Mouse (Mus musculus) Patski (cell line): Measurements from ENCODE around the gene Ahnak. TPM values are rescaled to one million over a fixed set of nuclear protein-coding genes. Genes with fewer than 3 reads are reported as not detected.
"Not testable (repeated sequence)": the region's sequence is repeated elsewhere in the genome, so short reads cannot be mapped to it uniquely, and the experiment has no call there.

Source experiments
- ATAC-seq: fragments of 100-300 bp; one replicate; pipeline ENCODE4 v1.8.0; 2021
- CTCF ChIA-PET: fragments of 350-600 bp; sonication (Branson Sonifier 250); formaldehyde crosslinking; loops from one replicate; lab custom pipeline; 2022; ENCODE audit warnings: inconsistent platforms; lab: Charles Lee
- POLR2A ChIA-PET: fragments of 350-600 bp; sonication (Branson Sonifier 250); formaldehyde crosslinking; loops from one replicate; lab custom pipeline; 2022; ENCODE audit warnings: antibody characterized with exemption, inconsistent platforms; lab: Charles Lee
- DNase-seq: peaks from one replicate; pipeline ENCODE4 v3.0.0-alpha.2; 2011; ENCODE audit warnings: low read depth, low spot score
- H3K27me3 ChIP-seq: fragments of 371-371 bp; one replicate; pipeline ENCODE4 v1.5.1; 2021
- CTCF ChIP-seq: fragments of 100-300 bp; IDR thresholded peaks from one replicate; pipeline ENCODE4 v1.5.1; 2021
- in situ Hi-C: fragments of 300-500 bp; cut with MboI; formaldehyde crosslinking; loops from 3 replicates; pipeline ENCODE4 v1.11.1; 2018; ENCODE audit warnings: low pct_unique_long_range_greater_than_20kb, mixed read lengths
- polyA plus RNA-seq: library from polyadenylated mRNA; unstranded; gene quantifications from one replicate; pipeline ENCODE4 v1.2.3, GENCODE M21; 2021

Gene Ahnak
- polyA plus RNA-seq, 1 experiment from 2014 or later, result 57.7 TPM

DNA sequence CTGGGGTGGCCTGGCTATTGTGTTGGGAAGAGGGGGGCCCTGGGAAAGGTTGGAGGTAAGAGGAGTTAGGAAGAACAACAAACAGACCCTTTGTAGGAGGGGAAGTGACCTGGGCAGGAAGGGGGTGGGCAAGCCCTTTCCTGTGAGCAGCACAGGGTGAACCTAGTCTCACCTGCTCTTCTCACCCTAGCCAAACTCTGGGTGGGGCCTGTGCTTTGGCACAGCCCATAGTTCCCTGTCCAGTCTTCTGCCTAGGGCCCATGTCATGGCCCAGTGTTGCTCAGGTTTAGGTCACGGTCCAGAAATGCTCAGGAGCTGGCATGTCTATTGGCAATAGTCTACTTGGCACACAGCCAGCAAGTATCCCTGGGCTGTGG is 118.3 kb downstream of the Ahnak start:
- in situ Hi-C loops, result no loop called here
- DNase-seq, result no peak
- H3K27me3 ChIP-seq, result no peaks in the 10 kb centered on the region
- ChIA-PET POLR2A (no interaction called here), CTCF (interaction anchor here (1.5 to 3.6 kb wide), 3 partner anchors 22 to 131 kb away, joined by 4 to 32 read pairs (median 6); no protein-coding TSS in a partner anchor)
- TF ChIP-seq CTCF, result no peak
- no peak for ATAC-seq

DNA sequence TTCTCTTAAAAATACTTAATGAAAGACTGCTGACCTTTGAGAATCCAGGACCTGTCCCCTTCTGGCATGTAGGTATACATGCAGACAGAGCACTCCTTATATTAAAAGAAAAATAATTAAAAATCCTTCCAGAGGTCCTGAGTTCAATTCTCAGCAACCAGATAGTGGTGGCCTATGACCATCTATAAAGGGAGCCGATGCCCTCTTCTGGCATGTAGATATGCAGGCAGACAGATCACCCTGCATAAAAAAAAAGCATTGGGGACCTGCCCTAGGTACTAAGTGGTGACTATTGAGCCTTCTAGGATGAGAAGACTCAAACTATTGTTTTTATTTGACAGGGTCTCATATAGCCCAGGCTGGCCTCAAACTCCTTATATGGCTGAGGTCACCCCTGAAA is 119.5 kb downstream of the Ahnak start:
- ChIA-PET CTCF (interaction anchor here (1.0 to 3.6 kb wide), 8 partner anchors 44 to 390 kb away, joined by 3 to 32 read pairs (median 4); no protein-coding TSS in a partner anchor), POLR2A (interaction anchor here (0.7 to 1.5 kb wide), 2 partner anchors 117 to 387 kb away, joined by 3 to 5 read pairs; no protein-coding TSS in a partner anchor)
- no peak for TF ChIP-seq CTCF
- DNase-seq (no peak), ATAC-seq (no peak)
- H3K27me3 ChIP-seq, result no peaks in the 10 kb centered on the region
- in situ Hi-C loops, result no loop called here

DNA sequence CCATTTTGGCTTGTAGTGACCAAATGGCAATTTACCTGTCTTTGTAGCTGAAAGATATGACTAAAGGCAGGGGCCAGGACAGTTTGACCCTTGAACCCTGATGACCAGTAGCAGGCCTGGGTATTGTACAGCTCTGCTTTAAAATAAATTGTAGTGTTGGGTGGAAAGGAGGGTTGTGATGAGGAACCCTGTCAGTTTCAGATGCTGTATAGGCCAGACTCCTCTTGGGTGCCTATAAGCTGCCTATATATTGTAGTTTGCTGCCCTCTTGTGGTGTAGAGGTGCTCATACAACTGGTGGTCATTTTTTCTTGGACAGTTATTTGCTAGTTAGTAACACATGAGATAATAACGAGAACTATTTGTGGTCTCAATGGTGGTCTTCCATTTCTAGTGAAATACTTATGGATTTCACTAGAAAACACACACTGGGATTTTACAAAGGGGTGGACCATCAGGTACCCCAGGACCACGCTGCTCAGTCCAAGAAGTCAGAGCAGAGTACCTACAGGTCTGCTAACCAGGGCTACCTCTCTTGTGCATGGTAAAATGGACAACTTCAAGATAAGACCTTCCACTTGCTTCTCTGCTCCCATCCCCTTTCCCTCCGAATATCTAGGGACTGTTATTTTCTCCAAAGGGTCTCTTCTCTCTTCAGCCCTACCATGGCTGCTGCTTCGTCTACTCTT is 121.2 kb downstream of the Ahnak start:
- CTCF ChIA-PET, result interaction anchor here (0.9 to 3.6 kb wide), 17 partner anchors 8 to 260 kb away, joined by 3 to 32 read pairs (median 5); partner anchors contain the start of genes B3gat3, Eef1g, Lrrn4cl and Uqcc3
- POLR2A ChIA-PET, result interaction anchor here (0.6 to 0.9 kb wide), 2 partner anchors 140 to 222 kb away, joined by 3 read pairs; partner anchors contain the start of genes 1810009A15Rik and Gm49416
- DNase-seq, result no peak
- peak; percentile 41 for ATAC-seq
- in situ Hi-C loops, result loop anchor here (5.0 kb wide), 1 partner anchor 263 kb away; no protein-coding TSS in a partner anchor
- no peaks in the 10 kb centered on the region for H3K27me3 ChIP-seq
- TF ChIP-seq CTCF, result peak; percentile 83

DNA sequence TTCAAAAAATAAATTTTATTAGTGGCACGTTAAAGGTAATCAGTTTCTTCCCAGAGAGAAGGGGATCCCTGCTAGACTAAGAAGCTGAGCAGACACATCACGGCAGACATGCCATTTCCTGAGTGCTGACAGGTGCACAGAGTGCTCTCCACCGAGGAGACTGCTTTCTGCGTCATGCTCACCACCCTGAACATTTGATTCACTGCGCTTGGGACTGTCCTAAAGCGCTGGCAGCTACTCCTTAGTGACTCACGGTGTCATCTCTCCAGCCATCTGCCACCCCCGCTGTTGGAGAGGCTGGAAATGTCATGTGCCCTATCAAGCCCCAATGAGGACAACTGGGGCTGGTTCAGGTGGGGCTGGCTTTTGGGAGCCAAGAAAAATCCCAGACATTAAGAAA is 123.0 kb downstream of the Ahnak start:
- ATAC-seq (no peak), DNase-seq (no peak)
- no peaks in the 10 kb centered on the region for H3K27me3 ChIP-seq
- CTCF ChIA-PET, result interaction anchor here (0.8 to 2.7 kb wide), 5 partner anchors 11 to 253 kb away, joined by 3 to 8 read pairs (median 4); no protein-coding TSS in a partner anchor
- POLR2A ChIA-PET, result no interaction called here
- TF ChIP-seq CTCF, result no peak
- in situ Hi-C loops, result loop anchor here (5.0 kb wide), 1 partner anchor 265 kb away; no protein-coding TSS in a partner anchor

DNA sequence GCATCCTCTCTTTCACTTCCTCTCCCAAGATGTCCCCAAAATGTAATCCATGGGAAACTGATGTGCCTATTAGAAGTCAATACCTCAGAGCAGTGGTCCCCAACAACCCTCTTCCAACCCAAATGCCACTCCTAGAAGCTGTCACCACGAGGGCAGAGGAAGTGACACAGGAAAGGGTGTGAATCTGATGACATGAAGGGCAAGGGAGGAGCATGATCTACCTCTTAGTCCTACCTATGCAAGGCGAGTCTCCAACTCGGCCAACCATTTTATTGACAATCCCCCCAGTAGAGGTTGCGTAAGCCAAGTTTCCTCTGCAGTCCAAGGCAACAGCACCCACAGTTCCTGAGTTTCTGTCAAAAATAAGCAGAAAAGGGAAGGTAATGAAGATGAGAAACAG is 127.2 kb downstream of the Ahnak start:
- H3K27me3 ChIP-seq, result no peaks in the 10 kb centered on the region
- TF ChIP-seq CTCF, result no peak
- in situ Hi-C loops, result no loop called here
- ChIA-PET POLR2A (no interaction called here), CTCF (interaction anchor here (1.4 to 1.5 kb wide), 2 partner anchors 9 to 139 kb away, joined by 3 to 4 read pairs; no protein-coding TSS in a partner anchor)
- ATAC-seq (no peak), DNase-seq (no peak)

DNA sequence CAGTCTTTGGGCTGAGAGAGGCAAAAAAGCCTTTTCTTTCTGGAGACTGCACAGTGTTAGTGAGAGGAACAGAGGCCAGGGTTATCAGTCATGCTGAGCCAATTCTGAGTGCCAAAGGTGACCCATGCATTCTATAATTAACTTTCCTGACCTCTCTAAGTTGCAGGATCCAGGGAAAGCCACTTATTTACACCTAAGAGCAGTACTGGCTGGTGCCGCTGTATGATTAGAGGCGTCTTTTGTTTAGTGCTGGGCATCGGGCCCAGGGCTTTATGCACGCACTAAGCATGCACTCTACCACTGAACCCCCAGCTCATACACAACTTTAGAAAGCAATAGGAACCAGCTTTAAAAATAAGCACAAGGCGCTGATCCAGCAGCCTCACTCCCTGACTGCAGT is 128.2 kb downstream of the Ahnak start:
- no peak for TF ChIP-seq CTCF
- POLR2A ChIA-PET, result interaction anchor here (0.8 kb wide), 1 partner anchor 16 kb away, joined by 3 read pairs; no protein-coding TSS in a partner anchor
- H3K27me3 ChIP-seq, result no peaks in the 10 kb centered on the region
- DNase-seq, result no peak
- ATAC-seq, result no peak
- CTCF ChIA-PET, result interaction anchor here (1.4 kb wide), 1 partner anchor 8 kb away, joined by 3 read pairs; no protein-coding TSS in a partner anchor
- in situ Hi-C loops, result no loop called here

DNA sequence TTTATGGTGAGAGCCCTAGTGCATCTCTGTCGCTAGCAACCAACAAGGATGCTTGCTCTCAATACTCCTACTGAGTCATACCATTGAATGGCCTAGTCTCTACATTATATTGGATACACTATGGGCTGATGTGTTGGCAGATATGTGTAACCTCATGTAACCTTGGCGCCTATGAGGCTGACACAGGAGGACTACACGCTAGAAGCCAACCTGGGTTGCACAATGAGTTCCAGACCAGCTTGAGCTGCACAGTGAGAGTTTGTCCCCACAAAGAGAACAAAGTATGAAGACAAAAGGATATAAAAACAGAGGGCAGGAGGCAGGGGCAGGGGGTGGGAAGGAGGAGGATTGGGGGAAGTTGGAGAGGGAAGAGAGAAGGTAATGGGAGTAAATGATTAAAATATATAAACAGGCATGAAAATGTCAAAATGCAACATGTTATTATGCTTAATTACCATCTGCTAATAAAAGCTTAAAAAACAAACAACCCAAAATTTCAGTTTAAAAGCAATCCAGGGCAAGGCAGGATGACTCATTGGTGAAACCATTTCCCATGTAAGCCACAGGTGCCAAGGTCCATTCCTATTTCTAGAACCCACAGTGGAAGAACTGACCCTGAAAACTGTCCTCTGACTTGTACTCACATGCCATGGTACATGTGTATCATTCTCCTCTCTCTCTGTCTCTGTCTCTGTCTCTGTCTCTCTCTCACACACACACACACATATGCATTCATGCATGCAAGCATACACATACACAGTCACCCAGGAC is 130.8 kb downstream of the Ahnak start:
- ATAC-seq (no peak), DNase-seq (no peak)
- CTCF ChIA-PET, result no interaction called here

DNA sequence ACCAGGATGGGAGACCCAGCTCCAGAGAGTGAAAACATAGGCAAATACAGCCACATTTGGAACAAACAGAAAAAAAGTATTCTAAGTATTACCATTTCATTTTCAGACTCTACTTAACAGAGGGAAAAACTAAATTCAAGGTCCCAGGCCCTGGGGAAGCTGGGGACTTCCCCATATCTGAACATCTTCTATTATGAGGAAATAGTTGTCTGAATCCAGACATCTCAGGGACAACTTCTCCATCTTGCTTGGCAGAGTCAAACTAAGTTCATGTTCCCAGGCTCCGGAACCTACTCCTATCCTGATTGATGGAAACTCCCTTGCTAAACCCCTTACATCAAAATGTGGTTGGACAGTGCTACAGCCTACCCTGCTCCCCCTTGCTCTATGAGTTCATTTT is 133.3 kb downstream of the Ahnak start:
- no peak for TF ChIP-seq CTCF

More for the DNA sequence above, 130.8 kb downstream of the Ahnak start:
- in situ Hi-C loops, result no loop called here
- POLR2A ChIA-PET, result no interaction called here
- no peaks in the 10 kb centered on the region for H3K27me3 ChIP-seq
- TF ChIP-seq CTCF, result no peak

DNA sequence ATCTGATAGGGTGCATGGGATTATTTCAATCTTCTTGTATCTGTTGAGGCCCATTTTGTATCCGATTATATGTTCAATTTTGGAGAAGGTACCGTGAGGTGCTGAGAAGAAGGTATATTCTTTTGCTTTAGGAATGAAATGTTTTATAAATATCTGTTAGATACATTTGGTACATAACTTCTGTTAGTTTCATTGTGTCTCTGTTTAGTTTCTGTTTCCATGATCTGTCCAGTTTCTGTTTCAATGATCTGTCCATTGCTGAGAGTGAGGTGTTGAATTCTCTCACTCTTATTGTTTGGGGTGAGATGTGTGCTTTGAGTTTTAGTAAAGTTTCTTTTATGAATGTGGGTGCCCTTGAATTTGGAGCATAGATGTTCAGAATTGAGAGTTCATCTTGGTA is 134.9 kb downstream of the Ahnak start:
- POLR2A ChIA-PET, CTCF ChIA-PET, DNase-seq, H3K27me3 ChIP-seq, ATAC-seq, in situ Hi-C loops: not testable (repeated sequence)

More for the DNA sequence above, 133.3 kb downstream of the Ahnak start:
- ChIA-PET CTCF (no interaction called here), POLR2A (no interaction called here)
- in situ Hi-C loops, result no loop called here
- ATAC-seq (no peak), DNase-seq (no peak)
- no peaks in the 10 kb centered on the region for H3K27me3 ChIP-seq

Other genes starting within 250 kb of the Ahnak start
- gene 1700092M07Rik, start 248.6 kb upstream of the Ahnak start, polyA plus RNA-seq, result 0.86 TPM
- 116 TPM for gene Stx5a, start 247.9 kb upstream of the Ahnak start, polyA plus RNA-seq
- gene Nxf1, start 232.2 kb upstream of the Ahnak start, polyA plus RNA-seq, result 164 TPM
- gene Tmem223, start 218.3 kb upstream of the Ahnak start, polyA plus RNA-seq, result 74.3 TPM
- gene Tmem179b, start 214.8 kb upstream of the Ahnak start, polyA plus RNA-seq, result 58.9 TPM
- 25.8 TPM for gene Taf6l, start 202.9 kb upstream of the Ahnak start, polyA plus RNA-seq
- gene Polr2g, start 190.7 kb upstream of the Ahnak start, polyA plus RNA-seq, result 148 TPM
- gene Zbtb3, start 186.7 kb upstream of the Ahnak start, polyA plus RNA-seq, result 5.0 TPM
- gene Ttc9c, start 170.0 kb upstream of the Ahnak start, polyA plus RNA-seq, result 51.4 TPM
- gene Hnrnpul2, start 169.3 kb upstream of the Ahnak start, polyA plus RNA-seq, result 136 TPM
- 3.3 TPM for gene AC129217.1, start 159.5 kb upstream of the Ahnak start, polyA plus RNA-seq
- gene Bscl2, start 151.8 kb upstream of the Ahnak start, polyA plus RNA-seq, result 4.1 TPM
- gene Gng3, start 150.1 kb upstream of the Ahnak start, polyA plus RNA-seq, result 0.50 TPM
- 0.10 TPM for gene Lrrn4cl, start 138.5 kb upstream of the Ahnak start, polyA plus RNA-seq
- 270 TPM for gene Ubxn1, start 117.8 kb upstream of the Ahnak start, polyA plus RNA-seq
- 50.7 TPM for gene Uqcc3, start 108.4 kb upstream of the Ahnak start, polyA plus RNA-seq
- 15.4 TPM for gene Lbhd1, start 105.6 kb upstream of the Ahnak start, polyA plus RNA-seq
- not detected for gene Gm49403, start 105.4 kb upstream of the Ahnak start, polyA plus RNA-seq
- gene 1810009A15Rik, start 100.4 kb upstream of the Ahnak start, polyA plus RNA-seq, result 69.6 TPM
- 5.9 TPM for gene Gm49416, start 100.4 kb upstream of the Ahnak start, polyA plus RNA-seq
- 31.2 TPM for gene Ints5, start 96.3 kb upstream of the Ahnak start, polyA plus RNA-seq
- gene Ganab, start 91.2 kb upstream of the Ahnak start, polyA plus RNA-seq, result 308 TPM
- gene B3gat3, start 68.9 kb upstream of the Ahnak start, polyA plus RNA-seq, result 53.3 TPM
- 9.1 TPM for gene Rom1, start 59.9 kb upstream of the Ahnak start, polyA plus RNA-seq
- gene Eml3, start 59.7 kb upstream of the Ahnak start, polyA plus RNA-seq, result 56.5 TPM
- gene Mta2, start 47.4 kb upstream of the Ahnak start, polyA plus RNA-seq, result 141 TPM
- gene Tut1, start 35.4 kb upstream of the Ahnak start, polyA plus RNA-seq, result 24.6 TPM
- 419 TPM for gene Eef1g, start 22.2 kb upstream of the Ahnak start, polyA plus RNA-seq
- not detected for gene Scgb1a1, start 98.7 kb downstream of the Ahnak start, polyA plus RNA-seq
- gene Asrgl1, start 146.4 kb downstream of the Ahnak start, polyA plus RNA-seq, result 9.5 TPM